Mouse (Mus musculus) heart, embryonic 14.5 days (tissue): Measurements from ENCODE around the gene Zdhhc14. TPM values are rescaled to one million over a fixed set of nuclear protein-coding genes. Genes with fewer than 3 reads are reported as not detected.

Experiments
- ATAC-seq: fragments of 200-750 bp; cut with Nextera tagmentation; 2 replicates; pipeline ENCODE4 v1.8.0; 2017; ENCODE audit warnings: low read depth, moderate TSS enrichment; ENCODE audit not compliant: insufficient number of reproducible peaks, insufficient read depth, low FRiP score
- H3K27ac ChIP-seq, 2 experiments: fragments of 200-500 bp in 1 of 2; fragments of 300-500 bp in 1 of 2; sonication (generic) in 1 of 2; replicated peaks in 1 of 2; 2 replicates each; pipeline ENCODE4 v1.5.1; 2012 to 2014; ENCODE audit warnings: low read depth in 2 of 2, low read length in 2 of 2, control low read depth in 1 of 2, mild to moderate bottlenecking in 1 of 2, mixed read lengths in 1 of 2; ENCODE audit not compliant: control insufficient read depth in 1 of 2, insufficient read depth in 1 of 2
- H3K27me3 ChIP-seq: fragments of 300-500 bp; sonication (generic); 2 replicates; pipeline ENCODE4 v1.6.1; 2014; ENCODE audit warnings: mild to moderate bottlenecking, low read length, control low read depth; ENCODE audit not compliant: control insufficient read depth, insufficient read depth
- H3K36me3 ChIP-seq: fragments of 300-500 bp; sonication (generic); 2 replicates; pipeline ENCODE4 v1.6.1; 2014; ENCODE audit warnings: mild to moderate bottlenecking, control low read depth, low read length, mixed read lengths; ENCODE audit not compliant: control insufficient read depth, insufficient read depth
- H3K4me1 ChIP-seq, 2 experiments: fragments of 200-500 bp in 1 of 2; fragments of 300-500 bp in 1 of 2; sonication (generic) in 1 of 2; 2 replicates each; pipeline ENCODE4 v1.6.1; 2012 to 2014; ENCODE audit warnings: low read length in 2 of 2, control low read depth in 1 of 2, mixed read lengths in 1 of 2; ENCODE audit not compliant: control insufficient read depth in 2 of 2, insufficient read depth in 2 of 2
- H3K4me2 ChIP-seq: fragments of 300-500 bp; sonication (generic); 2 replicates; pipeline ENCODE4 v1.6.1; 2014; ENCODE audit warnings: mild to moderate bottlenecking, low read length
- H3K4me3 ChIP-seq, 2 experiments: fragments of 200-500 bp in 1 of 2; fragments of 300-500 bp in 1 of 2; sonication (generic) in 1 of 2; 2 replicates each; pipeline ENCODE4 v1.5.1; 2012 to 2014; ENCODE audit warnings: low read length in 2 of 2, mild to moderate bottlenecking in 2 of 2, control low read depth in 1 of 2, low read depth in 1 of 2, moderate library complexity in 1 of 2; ENCODE audit not compliant: control insufficient read depth in 1 of 2, insufficient read depth in 1 of 2
- H3K9ac ChIP-seq: fragments of 300-500 bp; sonication (generic); 2 replicates; pipeline ENCODE4 v1.6.1; 2014; ENCODE audit warnings: mild to moderate bottlenecking, low read length
- H3K9me3 ChIP-seq: fragments of 300-500 bp; sonication (generic); 2 replicates; pipeline ENCODE4 v1.6.1; 2016; ENCODE audit warnings: low read length, control low read depth; ENCODE audit not compliant: control insufficient read depth
- WGBS: fragments of 180-500 bp; shearing (Covaris S2); extraction: QIAGEN DNeasy Blood & Tissue Kit; methylation state at CpG from one replicate; pipeline ENCODE4 v1.1.7; 2014; 5-methylcytosine and 5-hydroxymethylcytosine counted together
- polyA plus RNA-seq: library from polyadenylated mRNA; unstranded; fragments of >200 nt; fragmentation: Nextera tagmentation; extraction: Ambion mirVana; gene quantifications from 2 replicates; pipeline ENCODE4 v1.2.1, GENCODE M21; 2014

Gene Zdhhc14
- polyA plus RNA-seq, 1 experiment from 2014 or later, result 1.5 TPM

GRCm38 (mm10) chr17:5794276-5794675, 301.9 kb downstream of the Zdhhc14 start:
- H3K9ac ChIP-seq, result no peak overlapping the region
- no peak overlapping the region for H3K4me3 ChIP-seq
- peaks cover 19 to 27% of the 10 kb centered on the region in 2 experiments for H3K4me1 ChIP-seq
- no peak overlapping the region for H3K4me2 ChIP-seq
- ATAC-seq, result no peak
- H3K36me3 ChIP-seq, result no peaks in the 10 kb centered on the region
- H3K9me3 ChIP-seq, result no peaks in the 10 kb centered on the region
- no peaks in the 10 kb centered on the region for H3K27me3 ChIP-seq
- H3K27ac ChIP-seq, result peak overlapping the region in 1 of 2 experiments; percentile 7; a peak in 1 of 4 replicates
- WGBS, result 65% methylated on average over 5 of the region's 5 CpGs

- Histone ChIP-seq H3K9ac (no peak overlapping the region), H3K9me3 (no peaks in the 10 kb centered on the region), H3K27me3 (no peaks in the 10 kb centered on the region), H3K27ac (no peak overlapping the region), H3K4me3 (no peak overlapping the region), H3K4me1 (peaks cover 22 to 27% of the 10 kb centered on the region in 2 experiments), H3K36me3 (no peaks in the 10 kb centered on the region), H3K4me2 (no peak overlapping the region)
- ATAC-seq, result no peak
- WGBS, result 72% methylated on average over 5 of the region's 5 CpGs
Measured at GRCm38 (mm10) chr17:5795369-5795768, 303.0 kb downstream of the Zdhhc14 start.

GRCm38 (mm10) chr17:5795878-5796277, 303.5 kb downstream of the Zdhhc14 start:
- no peaks in the 10 kb centered on the region for H3K9me3 ChIP-seq
- no peak overlapping the region for H3K27ac ChIP-seq
- no peak overlapping the region for H3K9ac ChIP-seq
- peaks cover 22 to 27% of the 10 kb centered on the region in 2 experiments for H3K4me1 ChIP-seq
- ATAC-seq, result no peak
- H3K4me2 ChIP-seq, result no peak overlapping the region
- H3K36me3 ChIP-seq, result no peaks in the 10 kb centered on the region
- under 1% methylated on average over 5 of the region's 5 CpGs for WGBS
- no peaks in the 10 kb centered on the region for H3K27me3 ChIP-seq
- no peak overlapping the region for H3K4me3 ChIP-seq

- Histone ChIP-seq H3K9ac (no peak overlapping the region), H3K4me3 (no peak overlapping the region), H3K36me3 (no peaks in the 10 kb centered on the region), H3K27me3 (no peaks in the 10 kb centered on the region), H3K9me3 (no peaks in the 10 kb centered on the region), H3K27ac (peak overlapping the region in 1 of 2 experiments; percentile 38; a peak in 2 of 4 replicates), H3K4me2 (no peak overlapping the region), H3K4me1 (peaks cover 22 to 33% of the 10 kb centered on the region in 2 experiments)
- WGBS, result 42% methylated on average over 5 of the region's 5 CpGs
- peak; percentile 42; the same call in 1 of the 2 replicates for ATAC-seq
Measured at GRCm38 (mm10) chr17:5797124-5797760, 304.9 kb downstream of the Zdhhc14 start.

- Histone ChIP-seq H3K9ac (no peak overlapping the region), H3K4me3 (no peak overlapping the region), H3K27me3 (no peaks in the 10 kb centered on the region), H3K4me1 (peaks cover 22 to 33% of the 10 kb centered on the region in 2 experiments), H3K9me3 (no peaks in the 10 kb centered on the region), H3K27ac (no peak overlapping the region), H3K36me3 (no peaks in the 10 kb centered on the region), H3K4me2 (peak overlapping the region; percentile 28)
- ATAC-seq, result 0 out of 2 replicates have a peak, but pooled peaks have one; percentile 28
- 20% methylated on average over 13 of the region's 13 CpGs for WGBS
Measured at GRCm38 (mm10) chr17:5798221-5798801, 306.0 kb downstream of the Zdhhc14 start.

- no peak for ATAC-seq
- H3K4me2 ChIP-seq, result no peak overlapping the region; the same call in 1 of the 2 replicates
- no peak overlapping the region for H3K27ac ChIP-seq
- peaks cover 22 to 33% of the 10 kb centered on the region in 2 experiments for H3K4me1 ChIP-seq
- no peak overlapping the region for H3K9ac ChIP-seq
- no peaks in the 10 kb centered on the region for H3K9me3 ChIP-seq
- 75% methylated on average over 5 of the region's 5 CpGs for WGBS
- no peak overlapping the region for H3K4me3 ChIP-seq
- H3K27me3 ChIP-seq, result no peaks in the 10 kb centered on the region
- H3K36me3 ChIP-seq, result no peaks in the 10 kb centered on the region
Measured at GRCm38 (mm10) chr17:5798900-5799299, 306.5 kb downstream of the Zdhhc14 start.

- no peak overlapping the region for H3K27ac ChIP-seq
Measured at GRCm38 (mm10) chr17:5799396-5800021, 307.2 kb downstream of the Zdhhc14 start.

More at GRCm38 (mm10) chr17:5799396-5800021, 307.2 kb downstream of the Zdhhc14 start:
- no peaks in the 10 kb centered on the region for H3K9me3 ChIP-seq
- ATAC-seq, result no peak
- no peak overlapping the region for H3K4me3 ChIP-seq
- no peaks in the 10 kb centered on the region for H3K27me3 ChIP-seq
- WGBS, result 59% methylated on average over 17 of the region's 17 CpGs
- no peaks in the 10 kb centered on the region for H3K36me3 ChIP-seq
- no peak overlapping the region for H3K4me2 ChIP-seq
- H3K4me1 ChIP-seq, result peaks cover 22 to 33% of the 10 kb centered on the region in 2 experiments
- no peak overlapping the region for H3K9ac ChIP-seq
